Mouse (Mus musculus) olfactory bulb, adult 2 months (tissue): ENCODE measurements at regions not wholly inside any gene's neighbourhood (a gene's known extent, or its start where the extent isn't known, plus 50 kb on each side); places are given as distances from the start of the nearest gene placed in this dataset.
"Not testable (repeated sequence)": the region's sequence is repeated elsewhere in the genome, so short reads cannot be mapped to it uniquely, and the experiment has no call there.

Experiments
- CTCF ChIP-seq: fragments of 200-500 bp; IDR thresholded peaks from 2 replicates; pipeline ENCODE4 v1.5.1; 2012; ENCODE audit warnings: low read depth, mild to moderate bottlenecking, low read length, moderate library complexity; ENCODE audit not compliant: insufficient read depth
- POLR2A ChIP-seq: fragments of 200-500 bp; IDR thresholded peaks from 2 replicates; pipeline ENCODE4 v1.6.1; 2012; ENCODE audit warnings: mild to moderate bottlenecking, low read depth, low read length, moderate library complexity; ENCODE audit not compliant: insufficient read depth

- TF ChIP-seq CTCF, POLR2A: not testable (repeated sequence)
Observed at GRCm38 (mm10) chr17:17005267-17005666, 58.6 kb upstream of the Zfp960 start.
